In the genomic region with DNA sequence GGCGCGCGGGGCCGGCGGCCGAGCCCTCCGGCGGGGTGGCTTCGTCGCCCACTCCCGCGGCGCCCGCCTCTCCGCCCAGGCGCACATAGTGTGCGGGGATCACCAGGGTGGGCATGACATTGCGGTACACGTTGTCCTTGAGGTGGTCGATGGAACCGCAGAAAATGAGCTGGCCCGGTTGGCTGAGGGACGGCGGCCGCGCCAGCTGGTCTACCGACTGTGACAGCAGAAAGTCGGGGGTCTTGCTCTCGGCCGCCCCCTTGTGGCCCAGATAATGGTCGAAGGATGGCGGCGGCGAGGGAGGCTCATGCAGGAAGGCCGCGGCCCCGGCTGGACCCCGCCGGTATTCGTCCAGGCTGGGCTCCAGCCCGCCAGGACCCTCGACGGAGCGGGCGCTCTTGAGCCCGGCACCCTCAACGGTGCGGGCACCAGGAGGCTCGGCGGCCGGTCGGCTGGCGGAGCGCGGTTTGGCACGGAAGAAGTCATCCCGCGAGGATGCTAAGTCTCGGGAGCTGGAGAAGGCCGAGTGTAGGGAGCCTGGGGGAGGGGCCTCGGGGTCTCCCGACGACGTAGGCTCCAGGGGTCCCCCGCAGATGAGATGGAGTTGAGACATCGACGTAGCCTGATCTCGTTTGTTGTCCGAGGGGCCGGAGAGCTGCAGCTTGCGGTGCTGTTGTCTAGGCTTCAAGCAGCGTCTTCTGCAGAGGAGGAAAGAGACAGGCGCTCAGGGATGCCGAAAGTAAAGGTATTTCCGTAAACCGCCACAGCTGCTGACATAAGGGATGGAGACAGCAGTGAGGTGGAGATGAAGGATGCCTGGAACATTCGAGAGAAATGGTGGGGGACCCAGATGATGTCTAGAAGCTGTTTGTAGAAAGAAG, we compare ENCODE assay signal across 8 mouse cellular contexts. TPM values are rescaled to one million over a fixed set of nuclear protein-coding genes. Genes with fewer than 3 reads are reported as not detected.
DNase-seq lines count a peak whose midpoint lies in the region; ATAC-seq and TF ChIP-seq lines count a peak whose summit lies in the region.

No protein-coding gene starts in this region.

- no peaks in the 10 kb centered on the region for H3K27me3 ChIP-seq in intestine, embryonic 16.5 days (replicated peaks; ENCODE audit: control insufficient read depth, insufficient read depth, low read length)
- peaks cover 4% of the 10 kb centered on the region; the same call in 1 of the 2 replicates for H3K27me3 ChIP-seq in limb, embryonic 14.5 days (ENCODE audit: control insufficient read depth, insufficient read depth, low read length)
- H3K27me3 ChIP-seq in midbrain, embryonic 15.5 days (replicated peaks): no peaks in the 10 kb centered on the region
- no peaks in the 10 kb centered on the region for H3K27me3 ChIP-seq in stomach, embryonic 16.5 days (ENCODE audit: control insufficient read depth, insufficient read depth, low read length)

- no peaks in the 10 kb centered on the region for H3K9me3 ChIP-seq in intestine, embryonic 16.5 days (ENCODE audit: control insufficient read depth, low read length)
- no peaks in the 10 kb centered on the region for H3K9me3 ChIP-seq in limb, embryonic 14.5 days (ENCODE audit: control insufficient read depth, low read length)
- no peaks in the 10 kb centered on the region for H3K9me3 ChIP-seq in midbrain, embryonic 15.5 days
- H3K9me3 ChIP-seq in stomach, embryonic 16.5 days (replicated peaks; ENCODE audit: control insufficient read depth, low read length): no peaks in the 10 kb centered on the region

- peaks cover 17% of the 10 kb centered on the region for H3K4me1 ChIP-seq in intestine, embryonic 16.5 days (ENCODE audit: control insufficient read depth, insufficient read depth, low read length)
- peaks cover 11% of the 10 kb centered on the region for H3K4me1 ChIP-seq in limb, embryonic 14.5 days (ENCODE audit: control insufficient read depth, insufficient read depth, low read length)
- peaks cover 28% of the 10 kb centered on the region for H3K4me1 ChIP-seq in midbrain, embryonic 15.5 days
- peaks cover 18% of the 10 kb centered on the region for H3K4me1 ChIP-seq in stomach, embryonic 16.5 days (ENCODE audit: control insufficient read depth, insufficient read depth, low read length)

- no peak for ATAC-seq in frontal cortex, adult (ENCODE audit: low TSS enrichment)
- peak; percentile 41 for ATAC-seq in intestine, embryonic 16.5 days
- peak; percentile 31 for ATAC-seq in limb, embryonic 14.5 days (ENCODE audit: low FRiP score, low read depth)
- ATAC-seq in midbrain, embryonic 15.5 days (replicated peaks): peak; percentile 27; the same call in 1 of the 2 replicates
- peak; percentile 26; the same call in 1 of the 2 replicates for ATAC-seq in stomach, embryonic 16.5 days (ENCODE audit: insufficient read depth, low FRiP score)

- 17% methylated on average over 77 of the region's 77 CpGs for WGBS in intestine, embryonic 16.5 days
- 11% methylated on average over 71 of the region's 77 CpGs for WGBS in limb, embryonic 14.5 days
- 9% methylated on average over 77 of the region's 77 CpGs for WGBS in midbrain, embryonic 15.5 days
- 15% methylated on average over 77 of the region's 77 CpGs for WGBS in stomach, embryonic 16.5 days

- peak overlapping the region; percentile 100 for H3K4me2 ChIP-seq in intestine, embryonic 16.5 days (ENCODE audit: low read depth, low read length)
- peak overlapping the region; percentile 80 for H3K4me2 ChIP-seq in limb, embryonic 14.5 days (replicated peaks; ENCODE audit: low read depth, low read length, severe bottlenecking)
- peak overlapping the region; percentile 46 for H3K4me2 ChIP-seq in midbrain, embryonic 15.5 days
- peak overlapping the region; percentile 96 for H3K4me2 ChIP-seq in stomach, embryonic 16.5 days (ENCODE audit: low read depth, low read length)

- TF ChIP-seq POLR2A in limb, embryonic 14.5 days (IDR thresholded peaks at IDR 0.05; ENCODE audit: borderline replicate concordance, extremely low read depth, insufficient read depth, insufficient read length): no peak

- intact Hi-C loops in gastrocnemius, postnatal 14 days (cut with DNase I; ENCODE audit: low total_unique reads): loop anchor here (5.0 kb wide), 1 partner anchor 131 kb away; no protein-coding TSS in a partner anchor

- peak overlapping the region; percentile 66 for H3K9ac ChIP-seq in intestine, embryonic 16.5 days (ENCODE audit: low read depth, low read length)
- peak overlapping the region; percentile 52; the same call in 1 of the 2 replicates for H3K9ac ChIP-seq in limb, embryonic 14.5 days (ENCODE audit: low read depth, low read length, severe bottlenecking)
- peak overlapping the region; percentile 17; the same call in 1 of the 2 replicates for H3K9ac ChIP-seq in midbrain, embryonic 15.5 days
- peak overlapping the region; percentile 78 for H3K9ac ChIP-seq in stomach, embryonic 16.5 days (ENCODE audit: low read length)

- H3K27ac ChIP-seq in intestine, embryonic 16.5 days (ENCODE audit: low read length): no peak overlapping the region
- H3K27ac ChIP-seq in limb, embryonic 14.5 days (replicated peaks; ENCODE audit: low read depth, low read length): no peak overlapping the region
- H3K27ac ChIP-seq in midbrain, embryonic 15.5 days: peak overlapping the region; percentile 35; the same call in 1 of the 2 replicates
- no peak overlapping the region; the same call in 1 of the 2 replicates for H3K27ac ChIP-seq in stomach, embryonic 16.5 days (ENCODE audit: low read length)

- peak; percentile 62 to 80 for DNase-seq in frontal cortex, postnatal 14 days (ENCODE audit: low spot score in 2 of 2)
- DNase-seq in cerebellum, postnatal 36 days: peak; percentile 86 to 87
- DNase-seq in gastrocnemius, postnatal 14 days: peak; percentile 88
- peak; percentile 83 for DNase-seq in limb, embryonic 14.5 days (ENCODE audit: low spot score)

- H3K4me3 ChIP-seq in intestine, embryonic 16.5 days (ENCODE audit: low read length): peak overlapping the region; percentile 56
- peak overlapping the region; percentile 38 for H3K4me3 ChIP-seq in limb, embryonic 14.5 days (replicated peaks; ENCODE audit: low read length)
- peak overlapping the region; percentile 16 for H3K4me3 ChIP-seq in midbrain, embryonic 15.5 days
- peak overlapping the region; percentile 48 for H3K4me3 ChIP-seq in stomach, embryonic 16.5 days (replicated peaks; ENCODE audit: low read length)

- H3K36me3 ChIP-seq in intestine, embryonic 16.5 days (ENCODE audit: control insufficient read depth, insufficient read depth, low read length): peaks cover 18% of the 10 kb centered on the region
- peaks cover 94% of the 10 kb centered on the region for H3K36me3 ChIP-seq in limb, embryonic 14.5 days (ENCODE audit: control insufficient read depth, insufficient read depth, low read length)
- peaks cover 47% of the 10 kb centered on the region for H3K36me3 ChIP-seq in midbrain, embryonic 15.5 days (replicated peaks)
- H3K36me3 ChIP-seq in stomach, embryonic 16.5 days (ENCODE audit: control insufficient read depth, insufficient read depth, low read length): peaks cover 21% of the 10 kb centered on the region; the same call in 1 of the 2 replicates

RNA-seq across cellular contexts. Expression of a gene that starts 8.3 kb away (rescaled TPM):
- total RNA-seq in gastrocnemius, postnatal 14 days (2021): 10 to 100 TPM; 57.2 to 63.7 TPM
- polyA plus RNA-seq in intestine, embryonic 16.5 days (2015; fragmentation: Nextera tagmentation; extraction: Ambion mirVana): 221 and 245 TPM in 2 replicates
- polyA plus RNA-seq in limb, embryonic 14.5 days (2012; rRNA removed): 120 and 135 TPM in 2 replicates
- polyA plus RNA-seq in limb, embryonic 14.5 days (2014; fragmentation: Nextera tagmentation; extraction: Ambion mirVana): 118 and 133 TPM in 2 replicates
- 75.2 and 82.0 TPM in 2 replicates for polyA plus RNA-seq in midbrain, embryonic 15.5 days (2015; fragmentation: Nextera tagmentation; extraction: Ambion mirVana)
- polyA plus RNA-seq in stomach, embryonic 16.5 days (2015; fragmentation: Nextera tagmentation; extraction: Ambion mirVana): 187 and 207 TPM in 2 replicates

RNA-seq across cellular contexts. Expression of a gene that starts 9.0 kb away (rescaled TPM):
- 1 to 10 TPM; 6.2 to 7.3 TPM for total RNA-seq in gastrocnemius, postnatal 14 days (2021)
- polyA plus RNA-seq in intestine, embryonic 16.5 days (2015; fragmentation: Nextera tagmentation; extraction: Ambion mirVana): 0.86 and 1.8 TPM in 2 replicates
- polyA plus RNA-seq in limb, embryonic 14.5 days (2012; rRNA removed): 56.8 and 85.1 TPM in 2 replicates
- 8.9 and 10.0 TPM in 2 replicates for polyA plus RNA-seq in limb, embryonic 14.5 days (2014; fragmentation: Nextera tagmentation; extraction: Ambion mirVana)
- polyA plus RNA-seq in midbrain, embryonic 15.5 days (2015; fragmentation: Nextera tagmentation; extraction: Ambion mirVana): 28.7 and 36.4 TPM in 2 replicates
- polyA plus RNA-seq in stomach, embryonic 16.5 days (2015; fragmentation: Nextera tagmentation; extraction: Ambion mirVana): 2.5 and 3.3 TPM in 2 replicates

RNA-seq across cellular contexts. Expression of a gene that starts 30.7 kb away (rescaled TPM):
- 10 to 100 TPM; 46.6 to 48.9 TPM for total RNA-seq in gastrocnemius, postnatal 14 days (2021)
- polyA plus RNA-seq in intestine, embryonic 16.5 days (2015; fragmentation: Nextera tagmentation; extraction: Ambion mirVana): 366 and 376 TPM in 2 replicates
- polyA plus RNA-seq in limb, embryonic 14.5 days (2012; rRNA removed): 120 and 181 TPM in 2 replicates
- 179 and 195 TPM in 2 replicates for polyA plus RNA-seq in limb, embryonic 14.5 days (2014; fragmentation: Nextera tagmentation; extraction: Ambion mirVana)
- 146 and 168 TPM in 2 replicates for polyA plus RNA-seq in midbrain, embryonic 15.5 days (2015; fragmentation: Nextera tagmentation; extraction: Ambion mirVana)
- polyA plus RNA-seq in stomach, embryonic 16.5 days (2015; fragmentation: Nextera tagmentation; extraction: Ambion mirVana): 239 and 243 TPM in 2 replicates

RNA-seq across cellular contexts. Expression of a gene that starts 31.5 kb away (rescaled TPM):
- 1 to 10 TPM; 1.6 to 2.5 TPM for total RNA-seq in gastrocnemius, postnatal 14 days (2021)
- 3.1 and 3.7 TPM in 2 replicates for polyA plus RNA-seq in intestine, embryonic 16.5 days (2015; fragmentation: Nextera tagmentation; extraction: Ambion mirVana)
- polyA plus RNA-seq in limb, embryonic 14.5 days (2012; rRNA removed): 7.0 and 7.3 TPM in 2 replicates
- 3.5 and 5.0 TPM in 2 replicates for polyA plus RNA-seq in limb, embryonic 14.5 days (2014; fragmentation: Nextera tagmentation; extraction: Ambion mirVana)
- 9.0 TPM in 2 replicates for polyA plus RNA-seq in midbrain, embryonic 15.5 days (2015; fragmentation: Nextera tagmentation; extraction: Ambion mirVana)
- polyA plus RNA-seq in stomach, embryonic 16.5 days (2015; fragmentation: Nextera tagmentation; extraction: Ambion mirVana): 8.6 and 10.8 TPM in 2 replicates

RNA-seq across cellular contexts. Expression of a gene that starts 45.2 kb away (rescaled TPM):
- total RNA-seq in gastrocnemius, postnatal 14 days (2021): under 1 TPM; 0.66 to 0.90 TPM
- polyA plus RNA-seq in intestine, embryonic 16.5 days (2015; fragmentation: Nextera tagmentation; extraction: Ambion mirVana): 6.0 and 6.8 TPM in 2 replicates
- polyA plus RNA-seq in limb, embryonic 14.5 days (2012; rRNA removed): 2.9 and 3.2 TPM in 2 replicates
- 1.0 and 1.1 TPM in 2 replicates for polyA plus RNA-seq in limb, embryonic 14.5 days (2014; fragmentation: Nextera tagmentation; extraction: Ambion mirVana)
- 160 and 165 TPM in 2 replicates for polyA plus RNA-seq in midbrain, embryonic 15.5 days (2015; fragmentation: Nextera tagmentation; extraction: Ambion mirVana)
- 6.8 and 7.6 TPM in 2 replicates for polyA plus RNA-seq in stomach, embryonic 16.5 days (2015; fragmentation: Nextera tagmentation; extraction: Ambion mirVana)

Comparison
In these comparisons a context has a peak if more than half of its experiments do, and no peak if none do; other contexts are left out.
1. H3K4me2 ChIP-seq: peak in every context shown above with its lines; median percentile 100 in intestine, embryonic 16.5 days; 96 in stomach, embryonic 16.5 days; 80 in limb, embryonic 14.5 days; 46 in midbrain, embryonic 15.5 days.
2. H3K9ac ChIP-seq: peak in every context shown above with its lines; median percentile 78 in stomach, embryonic 16.5 days; 66 in intestine, embryonic 16.5 days; 52 in limb, embryonic 14.5 days; 17 in midbrain, embryonic 15.5 days.